Mouse (Mus musculus) MEL (cell line): ENCODE measurements around the gene Acap1. TPM values are rescaled to one million over a fixed set of nuclear protein-coding genes. Genes with fewer than 3 reads are reported as not detected.
A peak's percentile ranks its signal among the peaks of the same experiment; 100 is the strongest.

Experiments used
- DNase-seq: peaks from one replicate; pipeline ENCODE4 v3.0.0; 2011; ENCODE audit warnings: low read depth, low spot score
- H3K27ac ChIP-seq: 2 replicates; pipeline ENCODE4 v1.5.1; 2012; ENCODE audit warnings: low read depth, mild to moderate bottlenecking, control low read depth, low read length, moderate library complexity; ENCODE audit not compliant: control insufficient read depth
- H3K27me3 ChIP-seq, 2 experiments: fragments of 150-350 bp in 1 of 2; sonication (generic) in 1 of 2; 2 replicates each; pipeline ENCODE4 v1.6.1; 2012; ENCODE audit warnings: low read length in 2 of 2, mild to moderate bottlenecking in 2 of 2, improper control_type of control experiment in 1 of 2, moderate library complexity in 1 of 2; ENCODE audit not compliant: insufficient read depth in 2 of 2, control insufficient read depth in 1 of 2
- H3K36me3 ChIP-seq, 2 experiments: 2 replicates each; pipeline ENCODE4 v1.6.1; 2012 to 2014; ENCODE audit warnings: low read length in 2 of 2, improper control_type of control experiment in 1 of 2, inconsistent platforms in 1 of 2, mild to moderate bottlenecking in 1 of 2; ENCODE audit not compliant: insufficient read depth in 2 of 2, control insufficient read depth in 1 of 2
- H3K4me1 ChIP-seq, 2 experiments: fragments of 150-350 bp in 1 of 2; sonication (generic) in 1 of 2; 2 replicates each; pipeline ENCODE4 v1.6.1; 2012; ENCODE audit warnings: low read length in 2 of 2, improper control_type of control experiment in 1 of 2, mild to moderate bottlenecking in 1 of 2; ENCODE audit not compliant: insufficient read depth in 2 of 2, control insufficient read depth in 1 of 2
- H3K4me3 ChIP-seq, 2 experiments: fragments of 150-350 bp in 1 of 2; sonication (generic) in 1 of 2; 2 replicates each; pipeline ENCODE4 v1.5.1; 2012; ENCODE audit warnings: low read depth in 2 of 2, low read length in 2 of 2, mild to moderate bottlenecking in 2 of 2, moderate library complexity in 2 of 2, control low read depth in 1 of 2, improper control_type of control experiment in 1 of 2; ENCODE audit not compliant: control insufficient read depth in 1 of 2, insufficient read depth in 1 of 2
- H3K79me2 ChIP-seq: 2 replicates; pipeline ENCODE4 v1.6.1; 2012; ENCODE audit warnings: mild to moderate bottlenecking, low read length, moderate library complexity; ENCODE audit not compliant: control insufficient read depth, poor library complexity, insufficient read depth
- H3K9ac ChIP-seq: 2 replicates; pipeline ENCODE4 v1.6.1; 2012; ENCODE audit warnings: low read depth, mild to moderate bottlenecking, control low read depth, low read length, moderate library complexity; ENCODE audit not compliant: control insufficient read depth, poor library complexity, severe bottlenecking
- H3K9me3 ChIP-seq: fragments of 150-350 bp; sonication (generic); replicated peaks from 2 replicates; pipeline ENCODE4 v1.6.1; 2012; ENCODE audit warnings: mild to moderate bottlenecking, low read length, improper control_type of control experiment, moderate library complexity; ENCODE audit not compliant: insufficient read depth
- BHLHE40 ChIP-seq: IDR thresholded peaks from 2 replicates; pipeline ENCODE4 v1.6.1; 2012; ENCODE audit warnings: low read depth, mild to moderate bottlenecking, inconsistent platforms, low read length, improper control_type of control experiment, borderline replicate concordance
- CHD1 ChIP-seq: IDR thresholded peaks from 2 replicates; pipeline ENCODE4 v1.6.1; 2012; ENCODE audit warnings: low read depth, mild to moderate bottlenecking, inconsistent platforms, low read length, improper control_type of control experiment
- CHD2 ChIP-seq: IDR thresholded peaks from 2 replicates; pipeline ENCODE4 v1.6.1; 2011; ENCODE audit warnings: low read length, improper control_type of control experiment
- CTCF ChIP-seq, 3 experiments: IDR thresholded peaks in 2 of 3; conservative IDR thresholded peaks in 1 of 3; 2 replicates each; pipeline ENCODE4 v1.5.1; 2011 to 2012; ENCODE audit warnings: low read length in 3 of 3, low read depth in 2 of 3, mild to moderate bottlenecking in 2 of 3, improper control_type of control experiment in 1 of 3, inconsistent platforms in 1 of 3, mixed read lengths in 1 of 3, moderate library complexity in 1 of 3; ENCODE audit not compliant: control insufficient read depth in 1 of 3, insufficient read depth in 1 of 3, poor library complexity in 1 of 3, severe bottlenecking in 1 of 3
- E2F4 ChIP-seq: IDR thresholded peaks from 2 replicates; pipeline ENCODE4 v1.6.1; 2011; ENCODE audit warnings: low read depth, low read length, improper control_type of control experiment, borderline replicate concordance
- ELF1 ChIP-seq: IDR thresholded peaks from 2 replicates; pipeline ENCODE4 v1.6.1; 2014; ENCODE audit warnings: low read depth, mild to moderate bottlenecking, inconsistent platforms, low read length, improper control_type of control experiment, moderate library complexity
- EP300 ChIP-seq, 2 experiments: IDR thresholded peaks; 2 replicates each; pipeline ENCODE4 v1.6.1; 2011; ENCODE audit warnings: improper control_type of control experiment in 2 of 2, low read length in 2 of 2, low read depth in 1 of 2, mild to moderate bottlenecking in 1 of 2
- ETS1 ChIP-seq: IDR thresholded peaks from 2 replicates; pipeline ENCODE4 v1.6.1; 2012; ENCODE audit warnings: low read depth, mild to moderate bottlenecking, inconsistent platforms, low read length, improper control_type of control experiment, moderate library complexity
- GABPA ChIP-seq: IDR thresholded peaks from 2 replicates; pipeline ENCODE4 v1.6.1; 2012; ENCODE audit warnings: low read depth, mild to moderate bottlenecking, inconsistent platforms, low read length, improper control_type of control experiment, moderate library complexity
- HCFC1 ChIP-seq: IDR thresholded peaks from 2 replicates; pipeline ENCODE4 v1.6.1; 2012; ENCODE audit warnings: low read depth, mild to moderate bottlenecking, inconsistent platforms, low read length, improper control_type of control experiment, moderate library complexity
- KAT2A ChIP-seq: conservative IDR thresholded peaks from 2 replicates; pipeline ENCODE4 v1.6.1; 2012; ENCODE audit warnings: low read depth, low read length, improper control_type of control experiment, inconsistent platforms
- MAFK ChIP-seq: IDR thresholded peaks from 2 replicates; pipeline ENCODE4 v1.6.1; 2011; ENCODE audit warnings: low read depth, mild to moderate bottlenecking, low read length, improper control_type of control experiment, borderline replicate concordance
- MAX ChIP-seq: IDR thresholded peaks from 2 replicates; pipeline ENCODE4 v1.6.1; 2011; ENCODE audit warnings: low read length, improper control_type of control experiment
- MAZ ChIP-seq: IDR thresholded peaks from 2 replicates; pipeline ENCODE4 v1.6.1; 2012; ENCODE audit warnings: low read depth, mild to moderate bottlenecking, inconsistent platforms, low read length, improper control_type of control experiment
- MEF2A ChIP-seq: IDR thresholded peaks from 2 replicates; pipeline ENCODE4 v1.6.1; 2014; ENCODE audit warnings: low read depth, mild to moderate bottlenecking, inconsistent platforms, low read length, improper control_type of control experiment; ENCODE audit not compliant: poor library complexity, insufficient replicate concordance, severe bottlenecking; ENCODE audit errors: extremely low read depth
- MXI1 ChIP-seq: IDR thresholded peaks from 2 replicates; pipeline ENCODE4 v1.6.1; 2011; ENCODE audit warnings: mild to moderate bottlenecking, low read depth, low read length, improper control_type of control experiment
- MYB ChIP-seq: IDR thresholded peaks from 2 replicates; pipeline ENCODE4 v1.6.1; 2011; ENCODE audit warnings: mild to moderate bottlenecking, low read depth, low read length, improper control_type of control experiment
- MYC ChIP-seq: IDR thresholded peaks from 2 replicates; pipeline ENCODE4 v1.6.1; 2011; ENCODE audit warnings: low read depth, mild to moderate bottlenecking, low read length, improper control_type of control experiment, moderate library complexity
- NELFE ChIP-seq: IDR thresholded peaks from 2 replicates; pipeline ENCODE4 v1.6.1; 2011; ENCODE audit warnings: low read depth, low read length, improper control_type of control experiment
- POLR2A ChIP-seq, 2 experiments: IDR thresholded peaks; 2 replicates each; pipeline ENCODE4 v1.6.1; 2011 to 2012; ENCODE audit warnings: low read length in 2 of 2, mild to moderate bottlenecking in 2 of 2, control low read depth in 1 of 2, improper control_type of control experiment in 1 of 2, low read depth in 1 of 2, moderate library complexity in 1 of 2; ENCODE audit not compliant: control insufficient read depth in 1 of 2, insufficient read depth in 1 of 2, poor library complexity in 1 of 2
- POLR2AphosphoS2 ChIP-seq: IDR thresholded peaks from 2 replicates; pipeline ENCODE4 v1.6.1; 2011; ENCODE audit warnings: low read length, improper control_type of control experiment
- POLR2AphosphoS5 ChIP-seq: IDR thresholded peaks from 2 replicates; pipeline ENCODE4 v1.6.1; 2012; ENCODE audit warnings: low read depth, borderline replicate concordance, mild to moderate bottlenecking, inconsistent platforms, low read length, moderate library complexity, mixed read lengths
- RAD21 ChIP-seq: IDR thresholded peaks from 2 replicates; pipeline ENCODE4 v1.6.1; 2011; ENCODE audit warnings: mild to moderate bottlenecking, low read depth, low read length, improper control_type of control experiment
- RCOR1 ChIP-seq: IDR thresholded peaks from 2 replicates; pipeline ENCODE4 v1.6.1; 2012; ENCODE audit warnings: low read depth, mild to moderate bottlenecking, inconsistent platforms, low read length, improper control_type of control experiment
- SMC3 ChIP-seq: IDR thresholded peaks from 2 replicates; pipeline ENCODE4 v1.6.1; 2011; ENCODE audit warnings: low read depth, low read length, improper control_type of control experiment
- TAL1 ChIP-seq: IDR thresholded peaks from 2 replicates; pipeline ENCODE4 v1.6.1; 2012; ENCODE audit warnings: mild to moderate bottlenecking, inconsistent platforms, low read length, moderate library complexity, mixed read lengths
- TBP ChIP-seq: IDR thresholded peaks from 2 replicates; pipeline ENCODE4 v1.8.0; 2011; ENCODE audit warnings: low read depth, low read length, improper control_type of control experiment
- UBTF ChIP-seq: IDR thresholded peaks from 2 replicates; pipeline ENCODE4 v1.6.1; 2012; ENCODE audit warnings: low read depth, mild to moderate bottlenecking, inconsistent platforms, low read length, improper control_type of control experiment, moderate library complexity, borderline replicate concordance; ENCODE audit not compliant: insufficient read depth
- USF1 ChIP-seq: IDR thresholded peaks from 2 replicates; pipeline ENCODE4 v1.6.1; 2014; ENCODE audit warnings: low read depth, mild to moderate bottlenecking, inconsistent platforms, low read length, improper control_type of control experiment, moderate library complexity
- USF2 ChIP-seq, 2 experiments: IDR thresholded peaks; 2 replicates each; pipeline ENCODE4 v1.6.1; 2011 to 2012; ENCODE audit warnings: improper control_type of control experiment in 2 of 2, low read length in 2 of 2, borderline replicate concordance in 1 of 2, inconsistent platforms in 1 of 2, low read depth in 1 of 2, mild to moderate bottlenecking in 1 of 2; ENCODE audit not compliant: insufficient read depth in 1 of 2
- ZC3H11A ChIP-seq: IDR thresholded peaks from 2 replicates; pipeline ENCODE4 v1.6.1; 2012; ENCODE audit warnings: low read depth, mild to moderate bottlenecking, inconsistent platforms, low read length, improper control_type of control experiment
- ZMIZ1 ChIP-seq: IDR thresholded peaks from 2 replicates; pipeline ENCODE4 v1.6.1; 2012; ENCODE audit warnings: low read depth, mild to moderate bottlenecking, inconsistent platforms, low read length, improper control_type of control experiment, moderate library complexity
- ZNF384 ChIP-seq: IDR thresholded peaks from 2 replicates; pipeline ENCODE4 v1.6.1; 2012; ENCODE audit warnings: low read depth, mild to moderate bottlenecking, inconsistent platforms, low read length, improper control_type of control experiment
- polyA plus RNA-seq, 2 experiments: library from polyadenylated mRNA; stranded (reverse) in 1 of 2; unstranded in 1 of 2; fragments of >175 nt in 1 of 2; fragments of >200 nt in 1 of 2; gene quantifications; 2 replicates each; pipeline versions ENCODE4 v1.2.1 to v1.2.4; 2012; ENCODE audit warnings: low replicate concordance in 2 of 2, low read depth in 1 of 2; ENCODE audit not compliant: insufficient read length in 2 of 2, insufficient read depth in 1 of 2, missing spikeins in 1 of 2
- total RNA-seq: library from RNA; depleted of rRNA; stranded (reverse); fragments of 300-350 nt; gene quantifications from 2 replicates; pipeline ENCODE4 v1.2.3, GENCODE M21; 2012

The Acap1 gene
- total and polyA plus RNA-seq, 3 experiments: 20.7 to 42.2 TPM; not detected in 1

GRCm38 (mm10) chr11:69837952-69838713, 57.2 kb downstream of the Acap1 start, which contains the start of gene Tmem256 (continued):
- TF ChIP-seq HCFC1: peak; percentile 88
- TF ChIP-seq MAX: peak; percentile 61; the same call in 1 of the 2 replicates
- TF ChIP-seq CTCF (IDR thresholded peaks at IDR 0.05 in 2 of 3, conservative IDR thresholded peaks at IDR 0.05 in 1 of 3; ENCODE audit: control insufficient read depth in 1 of 3, insufficient read depth in 1 of 3, low read depth in 2 of 3, low read length in 3 of 3, poor library complexity in 1 of 3, severe bottlenecking in 1 of 3): no peak
- no peak; the same call in 1 of the 2 replicates for TF ChIP-seq KAT2A

DNA sequence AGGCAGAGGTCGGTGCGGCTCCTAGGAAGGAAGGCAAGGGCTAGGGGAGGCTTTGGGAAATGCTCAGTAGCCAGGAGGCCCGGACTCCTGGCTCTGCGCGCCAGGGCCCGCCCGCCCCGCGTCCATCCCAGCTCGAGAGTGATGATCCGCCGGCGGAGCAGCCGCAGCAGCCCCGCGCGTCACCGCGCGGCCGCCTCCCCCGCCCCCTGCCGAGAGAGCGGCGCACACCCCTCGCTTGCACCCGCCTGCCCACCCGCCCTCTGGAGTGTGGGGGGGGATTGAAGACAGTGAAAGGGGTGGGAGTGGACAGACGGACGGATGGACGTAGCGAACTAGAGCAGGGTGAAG, 57.8 kb downstream of the Acap1 start, which contains the start of gene Nlgn2:
TSS of gene Nlgn2 (minus strand) at position 181 of the 348 bp plus-strand sequence.
- peak within 1 kb of the TSS; percentile 84 to 97 for H3K4me3 ChIP-seq
- peak within 1 kb of the TSS; percentile 86 for H3K9ac ChIP-seq
- H3K4me1 ChIP-seq: peaks cover 10 to 27% of the 10 kb centered on the region in 2 experiments
- H3K79me2 ChIP-seq: peaks cover 1% of the 10 kb centered on the region; the same call in 1 of the 2 replicates
- peaks cover 0 to 14% of the 10 kb centered on the region in 2 experiments; a peak in 2 of 4 replicates for H3K36me3 ChIP-seq
- no peak for DNase-seq
- peak within 1 kb of the TSS; percentile 40 for H3K27ac ChIP-seq
- no peaks in the 10 kb centered on the region for H3K9me3 ChIP-seq
- H3K27me3 ChIP-seq: no peaks in the 10 kb centered on the region; a peak in 1 of 4 replicates
- TF ChIP-seq BHLHE40: no peak
- no peak for TF ChIP-seq CHD1
- no peak for TF ChIP-seq GABPA
- no peak for TF ChIP-seq HCFC1
- TF ChIP-seq ZMIZ1: 0 out of 2 replicates have a peak, but pooled peaks have one; percentile 48
- TF ChIP-seq MEF2A: no peak
- TF ChIP-seq POLR2A (IDR thresholded peaks at IDR 0.05; ENCODE audit: control insufficient read depth in 1 of 2, insufficient read depth in 1 of 2, low read depth in 1 of 2, low read length in 2 of 2, poor library complexity in 1 of 2): peak; percentile 34 to 55; a peak in 1 of 4 replicates
- no peak for TF ChIP-seq TBP
- no peak for TF ChIP-seq MYC
- no peak for TF ChIP-seq POLR2AphosphoS5
- no peak for TF ChIP-seq CHD2
- no peak for TF ChIP-seq SMC3
- TF ChIP-seq KAT2A: no peak
- no peak for TF ChIP-seq EP300 (IDR thresholded peaks at IDR 0.05; ENCODE audit: low read depth in 1 of 2, low read length in 2 of 2)
- no peak; the same call in 1 of the 2 replicates for TF ChIP-seq POLR2AphosphoS2
- TF ChIP-seq RCOR1: no peak
- TF ChIP-seq MAFK: no peak
- no peak for TF ChIP-seq TAL1
- TF ChIP-seq MAZ: peak; percentile 85; the same call in 1 of the 2 replicates
- no peak for TF ChIP-seq USF1
- no peak for TF ChIP-seq USF2 (IDR thresholded peaks at IDR 0.05; ENCODE audit: borderline replicate concordance in 1 of 2, insufficient read depth in 1 of 2, low read depth in 1 of 2, low read length in 2 of 2)
- TF ChIP-seq E2F4: no peak
- TF ChIP-seq NELFE: peak; percentile 62
- TF ChIP-seq UBTF: no peak
- TF ChIP-seq ZC3H11A: no peak
- no peak for TF ChIP-seq MYB
- no peak for TF ChIP-seq MXI1
- TF ChIP-seq ZNF384: no peak
- no peak; the same call in 1 of the 2 replicates for TF ChIP-seq ETS1
- TF ChIP-seq RAD21: no peak
- TF ChIP-seq MAX: no peak
- no peak for TF ChIP-seq ELF1
